Mouse (Mus musculus): ENCODE data around the gene Cpn1.

GRCm38 (mm10) chr19:43916586-43917405 lies 69.6 kb downstream of the Cpn1 start:
- TF ChIP-seq POLR2A (IDR thresholded peaks at IDR 0.05; ENCODE audit: control insufficient read depth, extremely low read depth, insufficient read depth, low read length, poor library complexity) (no peak), CTCF (IDR thresholded peaks at IDR 0.05; ENCODE audit: borderline replicate concordance, control insufficient read depth, extremely low read depth, insufficient read depth, low read length, poor library complexity) (no peak)
